Mouse (Mus musculus) C2C12 (cell line): Measurements from ENCODE around the gene Mmp24.

Source experiments
- CEBPB ChIP-seq: IDR thresholded peaks from one replicate; pipeline ENCODE4 v1.6.1; 2011; ENCODE audit warnings: low read depth, mild to moderate bottlenecking, control low read depth, moderate library complexity
- CTCF ChIP-seq: IDR thresholded peaks from one replicate; pipeline ENCODE4 v1.5.1; 2011; ENCODE audit not compliant: control insufficient read depth, insufficient read depth, insufficient read length
- FOSL1 ChIP-seq: IDR thresholded peaks from one replicate; pipeline ENCODE4 v1.8.0; 2011; ENCODE audit warnings: mild to moderate bottlenecking, low read length; ENCODE audit not compliant: poor library complexity, insufficient read depth, severe bottlenecking
- MAX ChIP-seq: IDR thresholded peaks from one replicate; pipeline ENCODE4 v1.6.1; 2011; ENCODE audit warnings: mild to moderate bottlenecking, control low read depth
- MYOD1 ChIP-seq: IDR thresholded peaks from one replicate; pipeline ENCODE4 v1.6.1; 2011; ENCODE audit warnings: low read depth; ENCODE audit not compliant: control insufficient read depth, insufficient read length
- MYOG ChIP-seq: IDR thresholded peaks from one replicate; pipeline ENCODE4 v1.6.1; 2011; ENCODE audit not compliant: control insufficient read depth, insufficient read length; ENCODE audit errors: extremely low read depth
- USF1 ChIP-seq: IDR thresholded peaks from one replicate; pipeline ENCODE4 v1.6.1; 2011; ENCODE audit warnings: low read depth, mild to moderate bottlenecking, control low read depth, moderate library complexity

DNA sequence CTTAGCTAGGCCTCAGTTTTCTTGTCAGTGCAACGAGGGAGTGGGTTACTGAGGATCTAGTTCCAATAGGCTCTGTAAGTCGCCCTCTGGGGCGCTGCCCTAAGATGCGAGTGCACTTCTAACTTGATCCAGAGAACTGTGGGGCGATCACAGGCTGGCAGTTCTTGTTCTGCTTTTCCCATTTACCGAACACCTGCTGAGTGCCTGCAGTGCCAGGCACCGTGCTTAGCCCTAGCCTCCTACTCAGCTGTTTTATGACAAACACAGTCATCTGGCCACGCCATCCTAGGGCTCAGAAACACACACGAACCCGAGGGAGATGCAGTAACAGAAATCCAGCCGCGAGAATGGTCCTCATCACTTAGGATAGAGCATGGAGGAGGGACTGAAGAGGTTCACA lies 17.8 kb downstream of the Mmp24 start:
- TF ChIP-seq CTCF (no peak), CEBPB (no peak), MYOD1 (no peak), MAX (no peak), USF1 (no peak), MYOG (no peak), FOSL1 (no peak)
